Mouse (Mus musculus): Measurements from ENCODE around the gene Trim50. TPM values are rescaled to one million over a fixed set of nuclear protein-coding genes. Genes with fewer than 3 reads are reported as not detected.

The Trim50 gene
- polyA plus RNA-seq, 1 experiment from 2014 or later: not detected

- H3K4me3 ChIP-seq (ENCODE audit: low read depth, low read length): no peak overlapping the region
- H3K27me3 ChIP-seq (ENCODE audit: control insufficient read depth, insufficient read depth, low read length): no peaks in the 10 kb centered on the region
- 90% methylated on average over 5 of the region's 5 CpGs for WGBS
- H3K36me3 ChIP-seq (ENCODE audit: control insufficient read depth, insufficient read depth, low read length): peaks cover 28% of the 10 kb centered on the region; the same call in 1 of the 2 replicates
- no peaks in the 10 kb centered on the region; the same call in 1 of the 2 replicates for H3K9me3 ChIP-seq (ENCODE audit: control insufficient read depth, low read length)
- H3K4me1 ChIP-seq (replicated peaks; ENCODE audit: control insufficient read depth, insufficient read depth, low read length): no peaks in the 10 kb centered on the region
- no peak overlapping the region for H3K4me2 ChIP-seq (ENCODE audit: low read depth, low read length, severe bottlenecking)
- DNase-seq (ENCODE audit: low spot score): no peak
- H3K9ac ChIP-seq (ENCODE audit: low read length): no peak overlapping the region
- H3K27ac ChIP-seq (ENCODE audit: low read depth, low read length): no peak overlapping the region
- no peak for ATAC-seq (replicated peaks; ENCODE audit: low FRiP score)
These were observed 20.5 kb downstream of the Trim50 start for GRCm38 (mm10) chr5:135373601-135374000.

- Histone ChIP-seq H3K27ac (ENCODE audit: low read depth, low read length) (no peak overlapping the region), H3K4me3 (ENCODE audit: low read depth, low read length) (no peak overlapping the region), H3K9me3 (ENCODE audit: control insufficient read depth, low read length) (no peaks in the 10 kb centered on the region; the same call in 1 of the 2 replicates), H3K27me3 (ENCODE audit: control insufficient read depth, insufficient read depth, low read length) (no peaks in the 10 kb centered on the region), H3K9ac (ENCODE audit: low read length) (no peak overlapping the region), H3K4me2 (ENCODE audit: low read depth, low read length, severe bottlenecking) (no peak overlapping the region), H3K36me3 (ENCODE audit: control insufficient read depth, insufficient read depth, low read length) (peaks cover 33% of the 10 kb centered on the region; the same call in 1 of the 2 replicates), H3K4me1 (replicated peaks; ENCODE audit: control insufficient read depth, insufficient read depth, low read length) (no peaks in the 10 kb centered on the region)
- WGBS: 90% methylated on average over 8 of the region's 8 CpGs
- no peak for DNase-seq (ENCODE audit: low spot score)
- ATAC-seq (replicated peaks; ENCODE audit: low FRiP score): no peak
These were observed 22.1 kb downstream of the Trim50 start for GRCm38 (mm10) chr5:135375167-135375566.

- Histone ChIP-seq H3K36me3 (ENCODE audit: control insufficient read depth, insufficient read depth, low read length) (peaks cover 44% of the 10 kb centered on the region), H3K9ac (ENCODE audit: low read length) (no peak overlapping the region), H3K27ac (ENCODE audit: low read depth, low read length) (no peak overlapping the region), H3K9me3 (ENCODE audit: control insufficient read depth, low read length) (no peaks in the 10 kb centered on the region; the same call in 1 of the 2 replicates), H3K27me3 (ENCODE audit: control insufficient read depth, insufficient read depth, low read length) (no peaks in the 10 kb centered on the region), H3K4me1 (replicated peaks; ENCODE audit: control insufficient read depth, insufficient read depth, low read length) (no peaks in the 10 kb centered on the region), H3K4me2 (ENCODE audit: low read depth, low read length, severe bottlenecking) (no peak overlapping the region), H3K4me3 (ENCODE audit: low read depth, low read length) (no peak overlapping the region)
- 69% methylated on average over 2 of the region's 2 CpGs for WGBS
- no peak for DNase-seq (ENCODE audit: low spot score)
- ATAC-seq (replicated peaks; ENCODE audit: low FRiP score): no peak
These were observed 23.2 kb downstream of the Trim50 start for GRCm38 (mm10) chr5:135376341-135376740.

- H3K4me2 ChIP-seq (ENCODE audit: low read depth, low read length, severe bottlenecking): no peak overlapping the region
- no peaks in the 10 kb centered on the region for H3K27me3 ChIP-seq (ENCODE audit: control insufficient read depth, insufficient read depth, low read length)
- peaks cover 53% of the 10 kb centered on the region for H3K36me3 ChIP-seq (ENCODE audit: control insufficient read depth, insufficient read depth, low read length)
- H3K4me1 ChIP-seq (replicated peaks; ENCODE audit: control insufficient read depth, insufficient read depth, low read length): no peaks in the 10 kb centered on the region
- H3K9me3 ChIP-seq (ENCODE audit: control insufficient read depth, low read length): no peaks in the 10 kb centered on the region
- no peak overlapping the region for H3K4me3 ChIP-seq (ENCODE audit: low read depth, low read length)
- H3K9ac ChIP-seq (ENCODE audit: low read length): no peak overlapping the region
- H3K27ac ChIP-seq (ENCODE audit: low read depth, low read length): no peak overlapping the region
- no peak for DNase-seq (ENCODE audit: low spot score)
- WGBS: 94% methylated on average over 4 of the region's 4 CpGs
- no peak for ATAC-seq (replicated peaks; ENCODE audit: low FRiP score)
These were observed 27.6 kb downstream of the Trim50 start for GRCm38 (mm10) chr5:135380681-135381080.

- no peak for DNase-seq (ENCODE audit: low spot score)
- Histone ChIP-seq H3K4me2 (ENCODE audit: low read depth, low read length, severe bottlenecking) (no peak overlapping the region), H3K27ac (ENCODE audit: low read depth, low read length) (no peak overlapping the region), H3K4me1 (replicated peaks; ENCODE audit: control insufficient read depth, insufficient read depth, low read length) (no peaks in the 10 kb centered on the region), H3K9me3 (ENCODE audit: control insufficient read depth, low read length) (no peaks in the 10 kb centered on the region), H3K4me3 (ENCODE audit: low read depth, low read length) (no peak overlapping the region), H3K36me3 (ENCODE audit: control insufficient read depth, insufficient read depth, low read length) (peaks cover 51% of the 10 kb centered on the region), H3K9ac (ENCODE audit: low read length) (no peak overlapping the region), H3K27me3 (ENCODE audit: control insufficient read depth, insufficient read depth, low read length) (no peaks in the 10 kb centered on the region)
- ATAC-seq (replicated peaks; ENCODE audit: low FRiP score): no peak
- 94% methylated on average over 10 of the region's 10 CpGs for WGBS
These were observed 28.3 kb downstream of the Trim50 start for GRCm38 (mm10) chr5:135381356-135381925.

GRCm38 (mm10) chr5:135382746-135383145, 29.7 kb downstream of the Trim50 start:
- H3K9ac ChIP-seq (ENCODE audit: low read length): no peak overlapping the region
- DNase-seq (ENCODE audit: low spot score) (no peak), ATAC-seq (replicated peaks; ENCODE audit: low FRiP score) (no peak)
- H3K4me2 ChIP-seq (ENCODE audit: low read depth, low read length, severe bottlenecking): no peak overlapping the region
- no peak overlapping the region for H3K27ac ChIP-seq (ENCODE audit: low read depth, low read length)
- H3K9me3 ChIP-seq (ENCODE audit: control insufficient read depth, low read length): no peaks in the 10 kb centered on the region
- WGBS: 95% methylated on average over 7 of the region's 7 CpGs
- H3K4me3 ChIP-seq (ENCODE audit: low read depth, low read length): no peak overlapping the region
- H3K4me1 ChIP-seq (replicated peaks; ENCODE audit: control insufficient read depth, insufficient read depth, low read length): no peaks in the 10 kb centered on the region
- no peaks in the 10 kb centered on the region for H3K27me3 ChIP-seq (ENCODE audit: control insufficient read depth, insufficient read depth, low read length)
- peaks cover 52% of the 10 kb centered on the region for H3K36me3 ChIP-seq (ENCODE audit: control insufficient read depth, insufficient read depth, low read length)

GRCm38 (mm10) chr5:135383771-135384170, 30.7 kb downstream of the Trim50 start:
- ATAC-seq (replicated peaks; ENCODE audit: low FRiP score): no peak
- H3K4me2 ChIP-seq (ENCODE audit: low read depth, low read length, severe bottlenecking): no peak overlapping the region
- WGBS: 88% methylated on average over 10 of the region's 10 CpGs

GRCm38 (mm10) chr5:135394004-135394823, 41.1 kb downstream of the Trim50 start, which contains the start of gene Pom121:
Pom121 (minus strand) TSS chr5:135394546.
- Histone ChIP-seq H3K27me3 (ENCODE audit: control insufficient read depth, insufficient read depth, low read length) (no peaks in the 10 kb centered on the region), H3K4me2 (ENCODE audit: low read depth, low read length, severe bottlenecking) (peak within 1 kb of the TSS; percentile 49), H3K4me3 (ENCODE audit: low read depth, low read length) (peak within 1 kb of the TSS; percentile 97), H3K36me3 (ENCODE audit: control insufficient read depth, insufficient read depth, low read length) (peaks cover 8% of the 10 kb centered on the region; the same call in 1 of the 2 replicates), H3K9me3 (ENCODE audit: control insufficient read depth, low read length) (no peaks in the 10 kb centered on the region), H3K4me1 (replicated peaks; ENCODE audit: control insufficient read depth, insufficient read depth, low read length) (peaks cover 7% of the 10 kb centered on the region; the same call in 1 of the 2 replicates), H3K9ac (ENCODE audit: low read length) (peak within 1 kb of the TSS; percentile 97), H3K27ac (ENCODE audit: low read depth, low read length) (peak within 1 kb of the TSS; percentile 75)
- DNase-seq (ENCODE audit: low spot score) (peak; percentile 91), ATAC-seq (replicated peaks; ENCODE audit: low FRiP score) (peak; percentile 88)
- under 1% methylated on average over 92 of the region's 110 CpGs for WGBS

More at GRCm38 (mm10) chr5:135383771-135384170, 30.7 kb downstream of the Trim50 start:
- Histone ChIP-seq H3K27ac (ENCODE audit: low read depth, low read length) (no peak overlapping the region), H3K36me3 (ENCODE audit: control insufficient read depth, insufficient read depth, low read length) (peaks cover 44% of the 10 kb centered on the region), H3K9ac (ENCODE audit: low read length) (no peak overlapping the region), H3K4me1 (replicated peaks; ENCODE audit: control insufficient read depth, insufficient read depth, low read length) (no peaks in the 10 kb centered on the region), H3K27me3 (ENCODE audit: control insufficient read depth, insufficient read depth, low read length) (no peaks in the 10 kb centered on the region), H3K9me3 (ENCODE audit: control insufficient read depth, low read length) (no peaks in the 10 kb centered on the region), H3K4me3 (ENCODE audit: low read depth, low read length) (no peak overlapping the region)
- DNase-seq (ENCODE audit: low spot score): no peak
